Mouse (Mus musculus) cerebellum, postnatal 4 days (tissue): ENCODE measurements around the gene Ikzf2.

Experiments
- DNase-seq, 2 experiments: peaks; one replicate each; pipeline ENCODE4 v3.0.0; 2022; ENCODE audit warnings: low spot score in 2 of 2, mixed read lengths in 1 of 2

Gene Ikzf2

DNA sequence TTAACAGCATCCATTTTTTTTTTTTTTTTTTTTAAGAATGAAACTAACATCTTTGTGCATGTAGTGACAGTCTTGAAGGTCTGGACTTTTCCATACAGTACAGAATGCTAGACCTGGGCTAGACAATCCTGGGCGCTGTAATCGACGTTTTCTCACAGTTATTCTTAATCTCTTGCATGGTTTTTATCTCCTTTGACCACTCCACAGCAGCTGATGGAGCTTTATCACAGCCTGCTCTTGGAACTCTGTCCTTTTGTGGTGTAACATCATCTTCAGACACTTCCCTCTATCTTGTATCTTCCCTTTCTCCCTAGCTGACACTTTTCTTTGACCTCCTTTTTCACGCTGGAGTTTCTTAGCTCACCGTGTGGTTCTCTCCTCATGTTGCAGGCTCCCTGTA is 170.9 kb downstream of the Ikzf2 start:
- DNase-seq = no peak

DNA sequence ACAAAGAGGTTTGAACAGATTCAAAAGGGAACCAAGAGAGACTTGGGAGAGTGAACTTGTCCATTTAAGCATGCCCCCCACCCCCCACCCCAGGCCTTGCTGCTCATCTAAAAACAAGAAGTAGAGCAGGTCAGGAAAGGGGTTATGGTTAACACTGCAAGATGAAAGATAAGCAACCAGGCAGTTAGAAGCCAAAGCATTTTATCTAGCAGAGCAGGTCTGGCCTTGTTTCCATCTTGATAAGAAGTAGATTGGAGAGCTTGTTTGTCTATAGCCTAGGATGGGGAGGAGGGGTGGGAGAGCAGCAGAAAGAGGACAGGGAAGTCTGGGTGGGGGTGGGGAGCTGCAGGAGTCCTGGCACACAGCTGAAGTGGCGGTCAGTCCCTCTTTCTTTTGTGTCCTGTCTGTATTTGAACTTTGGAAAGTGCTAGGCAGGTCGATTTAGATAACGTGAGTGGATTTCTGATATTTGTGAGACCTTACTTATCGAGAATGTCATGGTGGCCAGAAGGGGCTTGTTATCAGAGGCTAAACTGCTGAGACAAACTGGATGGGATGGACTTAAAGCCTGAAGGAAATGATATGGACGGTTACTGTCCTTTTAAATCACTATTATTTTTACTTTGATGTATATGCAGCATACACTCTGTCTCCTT is 173.3 kb downstream of the Ikzf2 start:
- no peak for DNase-seq

GRCm38 (mm10) chr1:69508275-69508674 is 178.8 kb downstream of the Ikzf2 start:
- no peak for DNase-seq

DNA sequence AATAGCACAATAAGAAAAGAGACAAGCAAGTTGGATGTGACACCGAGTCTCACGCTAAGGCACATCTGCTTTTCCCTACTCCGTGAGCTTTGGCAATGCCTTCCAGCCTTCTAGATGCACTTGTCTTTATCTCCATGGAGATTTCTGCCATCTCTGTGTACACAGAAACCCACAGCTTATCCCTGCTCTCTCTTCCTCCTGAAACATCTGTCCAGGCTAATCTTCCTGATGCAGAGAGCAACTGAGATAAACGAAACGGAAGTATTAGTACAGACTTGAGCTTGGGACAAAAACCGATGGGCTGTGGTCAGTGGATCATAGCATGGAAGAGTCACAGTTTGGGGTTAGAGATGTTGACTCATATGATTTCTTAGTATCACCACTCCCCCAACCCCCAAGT is 179.5 kb downstream of the Ikzf2 start:
- DNase-seq = no peak

DNA sequence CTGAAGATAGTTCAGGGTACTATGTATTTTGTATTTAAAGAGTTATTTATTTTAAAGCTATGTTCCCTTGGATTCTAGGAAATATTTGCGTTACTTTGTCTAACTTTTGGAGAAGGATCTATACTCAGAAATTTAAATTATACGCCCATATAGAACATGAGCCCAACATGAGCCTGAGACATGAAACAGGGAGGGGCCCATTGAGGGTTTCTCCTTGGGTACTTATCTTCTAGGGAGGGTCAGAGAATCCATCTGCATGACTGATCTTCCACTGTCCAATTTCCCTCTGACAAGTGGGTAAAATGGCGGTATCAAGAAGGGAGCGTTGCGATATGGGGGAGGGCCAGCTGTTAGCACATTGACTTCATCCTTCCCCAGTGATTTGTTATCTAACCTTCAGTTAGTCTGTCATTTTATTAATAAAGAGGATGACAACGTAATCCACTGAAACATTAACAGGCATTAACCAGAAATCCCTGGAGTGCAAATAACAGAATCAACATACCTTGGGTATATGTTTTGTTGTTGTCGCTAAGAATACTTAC is 180.4 kb downstream of the Ikzf2 start:
- DNase-seq = no peak

DNA sequence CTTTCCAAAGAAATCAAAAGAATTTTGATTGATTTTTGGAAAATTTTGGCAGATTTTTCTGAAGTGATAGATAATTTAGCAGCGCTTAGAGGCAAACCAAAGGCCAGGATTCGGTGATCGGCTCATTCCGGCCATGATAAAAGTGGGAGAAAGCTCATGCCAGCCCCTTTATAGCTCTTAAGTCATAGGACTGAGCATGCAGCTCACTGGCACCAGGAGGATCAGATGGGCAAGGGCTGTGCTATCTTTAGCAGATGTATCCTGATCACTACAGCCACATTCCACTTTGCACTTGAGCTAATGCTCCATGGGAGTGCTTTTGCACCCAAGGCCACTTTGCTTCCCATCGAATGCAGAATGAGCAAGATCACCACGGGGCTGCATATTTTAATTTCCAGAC is 181.0 kb downstream of the Ikzf2 start:
- DNase-seq = no peak

- DNase-seq = no peak
Observed at GRCm38 (mm10) chr1:69500388-69500787, 186.7 kb downstream of the Ikzf2 start.

GRCm38 (mm10) chr1:69499652-69500051 is 187.4 kb downstream of the Ikzf2 start:
- no peak for DNase-seq

DNA sequence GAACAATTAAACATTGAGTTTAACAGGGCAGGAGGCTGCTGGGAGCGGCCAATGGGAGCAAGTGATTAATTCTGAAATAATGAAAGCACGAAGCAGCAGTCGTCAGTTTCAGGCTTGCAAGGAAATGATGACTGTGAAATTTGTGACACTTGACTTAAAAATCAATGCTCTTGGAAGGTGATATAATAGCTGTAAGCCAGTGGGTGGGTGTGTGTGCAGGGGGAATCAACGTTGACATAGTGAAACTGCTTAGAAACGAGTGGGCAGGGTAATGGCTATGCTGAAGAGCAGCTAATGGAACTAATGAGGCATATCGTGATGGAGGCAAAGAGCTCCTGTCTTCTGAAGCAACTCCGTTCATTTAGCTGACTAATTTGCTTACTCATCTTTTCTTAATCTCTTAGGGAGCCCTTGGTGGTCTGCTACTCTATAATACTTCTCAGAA is 188.2 kb downstream of the Ikzf2 start:
- no peak for DNase-seq

GRCm38 (mm10) chr1:69496055-69496454 is 191.0 kb downstream of the Ikzf2 start:
- no peak for DNase-seq

GRCm38 (mm10) chr1:69493309-69494047 is 193.6 kb downstream of the Ikzf2 start:
- no peak for DNase-seq

DNA sequence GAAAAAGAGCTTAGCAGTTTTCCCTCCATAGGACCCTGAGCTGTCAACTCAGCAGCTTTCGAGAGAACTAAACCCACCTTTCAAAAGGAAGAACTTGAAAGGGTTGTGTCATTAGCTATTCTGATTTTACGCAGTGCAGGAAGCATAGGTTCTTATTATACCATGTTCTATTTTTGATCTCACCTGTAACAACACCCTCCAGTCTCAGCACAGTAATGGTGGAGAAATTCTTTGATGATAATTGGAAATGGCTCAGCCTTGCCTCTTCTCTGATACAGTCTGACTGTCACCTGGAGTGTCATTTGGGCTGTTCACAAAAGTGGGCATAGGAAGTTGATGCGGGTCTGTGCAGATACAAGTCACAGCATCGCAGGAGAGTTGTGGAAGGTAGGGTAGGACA is 195.0 kb downstream of the Ikzf2 start:
- DNase-seq = no peak

GRCm38 (mm10) chr1:69489026-69489425 is 198.0 kb downstream of the Ikzf2 start:
- no peak for DNase-seq

- DNase-seq = no peak
Observed at GRCm38 (mm10) chr1:69488625-69489024, 198.4 kb downstream of the Ikzf2 start.
